Mouse (Mus musculus): ENCODE data around the gene Fxyd1. TPM values are rescaled to one million over a fixed set of nuclear protein-coding genes. Genes with fewer than 3 reads are reported as not detected.

Gene Fxyd1
- polyA plus RNA-seq (2012; rRNA removed): 494 and 552 TPM in 2 replicates

DNA sequence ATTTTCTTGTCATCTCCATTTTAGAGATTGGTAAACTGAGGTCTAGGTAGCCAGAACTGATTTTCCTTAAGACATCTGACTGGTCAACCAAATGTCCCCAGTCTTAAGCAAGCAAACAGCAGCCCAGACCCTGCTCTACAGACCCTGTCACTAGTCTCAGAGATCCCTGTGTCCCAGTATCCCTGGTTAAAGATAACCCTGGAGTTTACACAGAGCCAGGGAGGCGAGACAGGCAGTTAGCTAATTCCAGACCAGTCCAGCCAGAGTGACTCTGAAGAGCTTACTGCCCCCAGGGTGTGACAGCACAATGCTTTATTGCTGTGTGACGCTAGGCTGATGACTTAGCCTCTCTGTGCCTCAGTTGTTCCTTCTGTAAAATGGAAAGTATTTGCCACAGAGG, at the start of gene Fxyd1:
Fxyd1 (minus strand) TSS at position 129 of the 400 bp plus-strand sequence.
- DNase-seq (ENCODE audit: low spot score): no peak

DNA sequence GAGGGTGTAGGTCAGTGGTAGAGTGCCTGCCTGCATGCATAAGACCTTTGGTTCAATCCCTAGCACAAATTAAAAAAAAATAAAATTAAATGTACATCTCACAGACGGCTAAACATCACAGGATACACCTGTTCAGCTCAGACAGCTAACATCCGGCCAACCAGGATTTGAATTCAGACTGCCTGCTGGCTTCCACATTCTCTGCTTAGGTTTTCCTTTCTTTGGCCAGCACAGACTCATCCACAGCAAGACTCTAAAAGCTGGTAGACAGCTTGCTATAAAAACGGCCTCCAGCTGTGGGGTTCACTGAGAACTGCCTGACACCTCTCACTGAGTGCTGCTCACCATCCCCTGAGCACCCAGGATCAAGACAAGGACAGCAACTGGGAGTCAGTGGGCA, 49.2 kb upstream of the Fxyd1 start:
- no peak for DNase-seq (ENCODE audit: low spot score)

GRCm38 (mm10) chr7:31105061-31105768, 48.2 kb upstream of the Fxyd1 start:
- DNase-seq (ENCODE audit: low spot score): no peak

- DNase-seq (ENCODE audit: low spot score): no peak
Observed at GRCm38 (mm10) chr7:31100786-31101185, 43.8 kb upstream of the Fxyd1 start.

- no peak for DNase-seq (ENCODE audit: low spot score)
Observed at GRCm38 (mm10) chr7:31099612-31099982, 42.6 kb upstream of the Fxyd1 start.

DNA sequence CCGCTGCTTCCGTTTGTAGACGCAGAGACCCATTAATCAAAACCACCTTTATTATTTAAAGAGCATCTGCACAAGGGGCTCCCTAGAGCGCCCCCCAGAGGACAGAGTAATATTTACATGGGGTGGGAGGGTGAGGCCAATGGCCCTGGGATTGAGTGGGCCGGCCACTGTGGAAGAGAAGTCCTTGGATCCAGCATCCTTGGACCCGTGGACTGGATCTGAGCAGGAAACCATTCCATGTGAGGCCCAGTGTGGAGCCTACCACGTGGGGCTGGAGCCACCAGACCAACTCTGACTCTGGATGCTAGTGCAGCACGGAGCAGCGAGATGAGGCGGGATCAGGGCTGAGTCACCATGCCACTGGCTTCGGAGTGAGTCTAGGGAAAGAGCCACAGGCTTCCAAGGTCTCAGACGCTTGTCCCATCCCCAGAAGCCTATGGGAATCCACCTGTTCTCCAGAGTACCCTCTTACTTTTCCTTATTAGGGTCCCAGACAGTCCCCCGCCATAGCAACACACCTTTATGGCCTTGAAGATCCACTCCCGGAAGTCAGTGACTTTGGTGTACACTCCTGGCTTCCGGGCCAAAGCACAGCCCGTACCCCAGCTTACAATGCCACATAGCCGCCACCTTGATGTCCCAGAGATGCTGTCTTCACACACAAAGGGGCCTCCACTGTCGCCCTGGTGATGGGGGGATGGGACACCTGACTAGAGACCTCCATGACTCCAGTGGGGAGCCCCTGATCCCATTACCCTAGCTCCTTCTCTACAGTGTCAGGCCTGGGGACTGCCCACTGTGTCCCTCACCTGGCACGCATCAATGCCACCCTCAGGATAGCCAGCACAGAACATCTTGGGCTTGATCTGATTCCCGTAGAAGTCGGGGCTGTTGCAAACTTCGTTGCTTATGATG, 42.0 kb upstream of the Fxyd1 start:
- no peak for DNase-seq (ENCODE audit: low spot score)

- DNase-seq (ENCODE audit: low spot score): peak; percentile 71
Observed at GRCm38 (mm10) chr7:31097583-31098248, 40.7 kb upstream of the Fxyd1 start.

GRCm38 (mm10) chr7:31096892-31097564, 40.0 kb upstream of the Fxyd1 start:
- no peak for DNase-seq (ENCODE audit: low spot score)

DNA sequence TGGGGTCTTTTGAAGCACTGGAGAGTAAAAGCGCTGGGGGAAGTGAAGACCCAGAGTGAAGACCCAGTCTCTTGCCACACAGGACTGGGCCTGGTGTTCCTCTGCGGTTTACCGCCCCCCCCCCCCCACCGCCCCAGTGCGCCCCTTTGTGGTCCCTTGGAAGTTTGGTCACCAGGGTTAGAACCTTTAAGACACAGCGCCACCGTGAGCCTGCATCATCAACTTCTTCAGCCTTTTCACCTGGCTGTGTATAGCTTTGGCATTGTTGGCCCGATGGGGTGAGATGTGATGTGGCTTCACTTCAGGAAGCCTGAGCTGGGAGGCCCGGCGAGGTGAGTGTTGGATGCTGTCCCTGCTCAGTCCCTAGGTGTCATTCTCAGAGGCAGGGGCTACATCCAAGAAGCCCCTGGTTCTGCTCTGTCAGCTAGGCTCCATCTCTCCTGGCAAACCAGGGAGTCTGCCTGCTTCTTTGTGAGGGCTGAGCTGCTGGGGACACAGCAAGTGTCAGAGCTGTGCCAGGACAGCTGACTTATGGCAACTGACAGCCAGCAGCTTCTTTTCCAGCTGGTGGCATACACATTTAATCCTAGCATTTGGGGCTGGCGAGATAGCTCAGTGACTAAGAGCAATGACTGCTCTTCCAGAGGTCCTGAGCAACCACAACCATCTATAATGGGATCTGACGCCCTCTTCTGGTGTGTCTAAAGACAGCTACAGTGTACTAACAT, 37.9 kb upstream of the Fxyd1 start:
- no peak for DNase-seq (ENCODE audit: low spot score)

DNA sequence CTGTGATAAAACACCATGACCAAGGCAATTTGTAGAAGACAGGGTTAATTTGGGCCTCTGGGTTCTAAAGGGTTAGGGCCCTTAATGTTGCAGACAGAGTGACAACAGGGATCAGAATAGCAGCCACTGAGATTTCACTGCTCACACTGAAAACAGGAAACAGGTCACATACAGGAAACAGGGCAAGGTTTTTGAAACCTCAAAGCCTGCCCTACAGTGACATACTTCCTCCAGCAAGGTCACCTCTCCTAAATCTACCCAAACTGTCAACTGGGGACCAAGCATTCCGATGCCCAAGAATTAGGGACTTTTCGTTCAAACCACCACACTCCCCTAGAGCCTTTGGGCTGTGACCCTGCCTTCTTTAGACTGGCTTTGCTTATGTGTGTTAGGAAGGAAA, 32.7 kb upstream of the Fxyd1 start:
- no peak for DNase-seq (ENCODE audit: low spot score)

DNA sequence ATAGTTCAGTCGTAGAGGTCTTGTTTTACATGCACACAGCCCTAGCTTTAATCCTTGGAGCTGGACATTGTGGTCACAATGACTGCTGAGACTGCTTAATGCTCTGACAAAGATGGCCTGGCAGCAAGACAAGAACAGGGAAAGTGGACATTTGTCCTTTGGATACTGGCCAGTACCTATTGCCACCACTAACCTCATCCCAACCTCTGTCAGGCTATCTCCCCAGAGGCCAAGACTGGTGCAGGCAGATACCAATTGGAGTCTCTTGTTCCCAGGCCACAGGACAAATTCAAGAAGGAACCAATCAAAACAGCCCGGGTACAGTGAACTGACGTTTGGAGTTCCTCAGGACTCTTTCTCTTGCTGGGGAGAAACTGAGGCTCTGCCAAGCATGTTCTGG, 31.2 kb upstream of the Fxyd1 start:
- DNase-seq (ENCODE audit: low spot score): no peak

- no peak for DNase-seq (ENCODE audit: low spot score)
Observed at GRCm38 (mm10) chr7:31087262-31087661, 30.3 kb upstream of the Fxyd1 start.

GRCm38 (mm10) chr7:31086175-31086755, 29.3 kb upstream of the Fxyd1 start:
- DNase-seq (ENCODE audit: low spot score): no peak

GRCm38 (mm10) chr7:31085171-31085570, 28.2 kb upstream of the Fxyd1 start:
- DNase-seq (ENCODE audit: low spot score): no peak

GRCm38 (mm10) chr7:31084140-31084539, 27.1 kb upstream of the Fxyd1 start:
- no peak for DNase-seq (ENCODE audit: low spot score)

DNA sequence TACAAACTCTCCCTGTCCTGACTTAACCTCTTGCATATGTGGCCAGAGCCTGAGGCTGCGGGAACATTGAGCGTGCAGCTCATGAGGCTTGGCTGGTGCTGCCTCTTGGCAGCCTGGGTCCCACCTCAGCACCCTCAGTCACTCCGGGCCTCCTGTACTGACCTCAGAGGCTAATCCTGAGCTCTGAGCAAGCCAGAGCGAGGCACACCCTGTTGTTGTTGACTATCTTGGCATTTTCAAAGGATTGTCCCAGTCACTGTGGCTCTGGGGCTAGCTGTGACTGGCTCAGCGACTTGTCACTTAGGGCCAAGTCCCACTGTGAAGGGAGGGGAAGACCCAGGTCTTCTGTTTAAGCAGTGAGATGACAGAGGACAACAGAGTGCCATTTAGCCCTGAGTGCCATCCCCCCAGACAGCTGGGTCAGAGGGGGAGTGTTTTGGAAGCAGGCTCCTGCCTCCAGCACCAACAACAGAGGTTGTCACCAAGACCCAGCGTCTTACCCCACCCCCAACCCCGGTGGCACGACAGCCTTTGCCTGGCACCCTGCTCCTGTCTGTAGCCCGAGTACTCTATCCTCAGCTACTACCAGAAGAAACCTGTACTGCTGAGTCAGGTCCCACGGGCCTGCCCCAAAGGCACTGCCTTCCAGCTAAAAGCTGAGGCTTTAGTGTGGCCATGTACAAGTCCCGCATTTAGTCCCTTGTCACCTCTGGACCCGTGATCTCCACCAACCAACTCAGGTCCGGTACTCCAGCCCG, 26.0 kb upstream of the Fxyd1 start:
- DNase-seq (ENCODE audit: low spot score): no peak

GRCm38 (mm10) chr7:31082106-31082505, 25.1 kb upstream of the Fxyd1 start:
- no peak for DNase-seq (ENCODE audit: low spot score)

DNA sequence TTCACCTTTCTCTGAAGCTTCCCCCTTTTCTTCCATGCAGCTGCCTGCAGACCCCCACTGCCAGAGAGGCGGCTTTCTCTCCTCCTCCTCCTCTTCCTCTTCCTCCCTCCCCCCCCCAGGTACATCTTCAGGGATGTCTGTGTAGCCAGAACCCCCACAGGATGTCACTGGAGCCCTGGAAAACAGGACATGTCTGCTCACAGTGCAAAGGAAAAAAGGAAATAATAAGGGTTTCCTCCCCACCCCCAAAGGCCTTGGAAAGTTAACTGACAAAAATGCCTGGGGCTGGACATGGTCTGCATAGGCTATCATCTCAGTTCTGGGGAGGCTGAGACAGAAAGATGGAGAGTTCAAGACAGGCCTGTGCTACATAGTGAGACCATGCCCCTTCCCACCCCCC, 24.1 kb upstream of the Fxyd1 start:
- no peak for DNase-seq (ENCODE audit: low spot score)

- no peak for DNase-seq (ENCODE audit: low spot score)
Observed at GRCm38 (mm10) chr7:31080611-31081010, 23.6 kb upstream of the Fxyd1 start.

- no peak for DNase-seq (ENCODE audit: low spot score)
Observed at GRCm38 (mm10) chr7:31079670-31080069, 22.7 kb upstream of the Fxyd1 start.

Measured in urinary bladder, adult 2 months (tissue).